14 mouse cellular contexts compared by ENCODE assay signal in genomic region chr3:133215198-133215819, GRCm38 (mm10). TPM values are rescaled to one million over a fixed set of nuclear protein-coding genes. Genes with fewer than 3 reads are reported as not detected.
"Had no signal": no experiment of that assay in that cellular context is flagged by ENCODE, and none has a peak within 500 bp of the region (broad histone marks: within the 10 kb centered on the region; RNA-seq: fewer than 3 reads in every experiment).

No protein-coding gene starts in this region.

- H3K4me3 ChIP-seq: intestine, embryonic 15.5 days; layer of hippocampus, adult 2 months; limb, embryonic 10.5 days; midbrain, embryonic 13.5 days; neural tube, embryonic 15.5 days had no signal

- ATAC-seq: intestine, embryonic 15.5 days; midbrain, embryonic 13.5 days had no signal

- H3K27me3 ChIP-seq: intestine, embryonic 15.5 days; midbrain, embryonic 13.5 days; neural tube, embryonic 15.5 days had no signal

- H3K9ac ChIP-seq: intestine, embryonic 15.5 days; midbrain, embryonic 13.5 days; neural tube, embryonic 15.5 days had no signal

- H3K36me3 ChIP-seq: intestine, embryonic 15.5 days; limb, embryonic 10.5 days; midbrain, embryonic 13.5 days; neural tube, embryonic 15.5 days had no signal

- H3K27ac ChIP-seq: intestine, embryonic 15.5 days; layer of hippocampus, adult 2 months; limb, embryonic 10.5 days; macrophage; midbrain, embryonic 13.5 days; neural tube, embryonic 15.5 days had no signal

- H3K4me1 ChIP-seq: limb, embryonic 10.5 days; midbrain, embryonic 13.5 days had no signal

- DNase-seq: kidney, adult 18-20 months; kidney, postnatal 10 days; kidney, postnatal 4 days; lung, postnatal 10 days; thymus, postnatal 14 days had no signal

- H3K4me2 ChIP-seq: intestine, embryonic 15.5 days; midbrain, embryonic 13.5 days; neural tube, embryonic 15.5 days had no signal

- H3K9me3 ChIP-seq: intestine, embryonic 15.5 days; limb, embryonic 10.5 days; midbrain, embryonic 13.5 days; neural tube, embryonic 15.5 days had no signal

RNA-seq across cellular contexts. Expression of gene Arhgef38, which starts 19.4 kb away (rescaled TPM):
- total RNA-seq: layer of hippocampus, adult 2 months; layer of hippocampus, postnatal 14 days had no signal
- polyA plus RNA-seq: limb, embryonic 10.5 days; macrophage; neural tube, embryonic 11.5 days; urinary bladder, adult 2 months had no signal
